Mouse (Mus musculus): ENCODE data around the gene H2afx. TPM values are rescaled to one million over a fixed set of nuclear protein-coding genes. Genes with fewer than 3 reads are reported as not detected.

Gene H2afx
- polyA plus RNA-seq, 1 experiment, result 891 TPM

GRCm38 (mm10) chr9:44310750-44311135 is 23.8 kb upstream of the H2afx start:
- peaks cover 42% of the 10 kb centered on the region for H3K36me3 ChIP-seq (ENCODE audit: control insufficient read depth, insufficient read depth, low read length)
- TF ChIP-seq CTCF (IDR thresholded peaks at IDR 0.05; ENCODE audit: borderline replicate concordance, control insufficient read depth, extremely low read depth, insufficient read depth, low read length, poor library complexity) (no peak), POLR2A (IDR thresholded peaks at IDR 0.05; ENCODE audit: control insufficient read depth, extremely low read depth, insufficient read depth, low read length, poor library complexity) (no peak)
- H3K27me3 ChIP-seq (ENCODE audit: control insufficient read depth, insufficient read depth, low read length), result no peaks in the 10 kb centered on the region
- DNase-seq, result no peak
- 92% methylated on average over 10 of the region's 10 CpGs for WGBS
- H3K4me3 ChIP-seq (ENCODE audit: control insufficient read depth, insufficient read depth, low read length), result no peak overlapping the region
- no peak overlapping the region for H3K27ac ChIP-seq (ENCODE audit: control insufficient read depth, insufficient read depth, low read length)
- H3K4me1 ChIP-seq (replicated peaks; ENCODE audit: control insufficient read depth, insufficient read depth, low read length), result peaks cover 15% of the 10 kb centered on the region

DNA sequence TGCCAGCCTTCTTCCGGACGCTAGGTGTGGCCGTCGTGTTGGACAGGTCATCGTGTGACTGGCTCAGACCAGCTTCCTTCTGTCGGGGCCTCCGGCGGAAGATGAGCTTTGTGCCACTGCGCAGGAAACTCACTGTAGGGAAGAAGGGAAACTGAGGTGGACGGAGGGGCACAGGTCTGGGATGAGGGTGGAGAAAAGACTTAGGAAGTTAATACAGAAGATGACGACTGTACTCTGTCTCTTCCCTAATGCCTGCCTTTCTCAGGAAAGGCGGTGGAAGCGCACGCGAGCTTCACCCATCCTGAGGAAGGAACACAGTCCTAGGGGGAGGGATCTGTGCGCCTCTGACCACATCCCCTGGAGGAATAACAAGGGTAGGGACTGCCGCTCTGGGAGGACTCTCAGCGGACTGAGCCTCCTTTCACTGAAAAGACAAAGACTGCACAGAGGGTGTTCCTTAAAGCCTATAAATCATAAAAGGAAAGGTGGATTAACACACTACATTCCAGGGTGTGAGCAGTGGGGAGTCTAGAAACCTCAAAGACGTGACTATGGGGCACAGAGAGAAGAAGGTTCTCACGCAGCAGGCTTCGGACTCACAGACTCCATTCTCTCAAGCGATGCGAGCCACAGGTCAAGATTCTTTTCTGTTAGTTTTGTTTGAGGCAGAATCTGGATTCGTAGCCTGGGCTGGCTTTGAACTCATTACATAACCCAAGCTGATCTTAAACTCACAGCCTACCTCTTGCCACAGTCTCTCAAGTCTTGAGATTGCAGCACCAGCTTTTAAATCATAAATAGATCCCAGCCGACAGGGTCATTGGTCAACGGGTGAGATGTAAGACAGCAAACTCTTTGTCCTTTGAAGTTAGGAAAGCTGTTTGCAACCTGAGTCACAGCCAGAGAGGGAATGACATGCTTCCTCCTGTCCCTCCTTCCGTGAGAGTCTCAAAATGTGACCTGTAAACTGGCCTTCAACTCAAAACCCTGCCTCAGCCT is 23.1 kb upstream of the H2afx start:
- Histone ChIP-seq H3K27ac (ENCODE audit: control insufficient read depth, insufficient read depth, low read length) (no peak overlapping the region), H3K4me3 (ENCODE audit: control insufficient read depth, insufficient read depth, low read length) (no peak overlapping the region), H3K27me3 (ENCODE audit: control insufficient read depth, insufficient read depth, low read length) (no peaks in the 10 kb centered on the region), H3K36me3 (ENCODE audit: control insufficient read depth, insufficient read depth, low read length) (peaks cover 48% of the 10 kb centered on the region), H3K4me1 (replicated peaks; ENCODE audit: control insufficient read depth, insufficient read depth, low read length) (peaks cover 12% of the 10 kb centered on the region)
- TF ChIP-seq POLR2A (IDR thresholded peaks at IDR 0.05; ENCODE audit: control insufficient read depth, extremely low read depth, insufficient read depth, low read length, poor library complexity) (no peak), CTCF (IDR thresholded peaks at IDR 0.05; ENCODE audit: borderline replicate concordance, control insufficient read depth, extremely low read depth, insufficient read depth, low read length, poor library complexity) (no peak)
- DNase-seq, result no peak
- WGBS, result 88% methylated on average over 27 of the region's 27 CpGs

DNA sequence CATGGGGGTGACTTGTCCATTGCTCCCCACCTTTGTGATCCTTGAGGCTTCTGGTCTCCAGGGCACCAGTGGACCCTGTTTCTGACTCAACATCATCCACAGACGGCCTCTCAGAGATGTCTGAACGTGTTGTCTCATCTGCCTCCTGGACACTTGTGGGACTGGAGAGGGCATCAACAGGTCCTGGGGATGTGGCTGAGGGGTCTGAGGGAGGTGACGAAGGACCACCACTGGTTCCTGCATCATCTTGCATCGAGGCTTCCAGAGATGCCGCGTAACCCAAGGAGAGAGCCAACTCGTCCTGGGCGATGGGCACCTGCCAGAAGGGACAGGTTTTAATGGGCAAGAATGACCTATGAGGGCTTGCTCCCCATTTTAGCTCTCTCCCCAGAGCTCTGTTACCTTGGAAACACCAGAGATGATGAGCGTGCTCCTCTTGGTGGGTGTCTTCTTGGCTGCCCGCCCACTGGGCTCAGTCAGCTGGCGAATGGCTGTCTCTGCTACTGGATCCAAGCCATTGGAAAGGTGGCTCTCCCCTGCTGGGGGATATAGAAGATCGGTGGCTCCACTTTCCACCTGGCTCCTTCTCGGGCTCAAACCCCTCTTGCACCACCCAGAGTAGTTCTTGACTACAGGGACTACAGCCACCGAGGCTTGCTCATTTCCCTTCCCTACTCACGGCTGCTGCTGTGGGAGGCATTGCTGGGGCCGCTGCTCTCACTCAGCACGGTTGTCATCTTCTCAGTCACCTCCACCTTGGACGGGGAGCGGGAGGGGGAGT is 20.8 kb upstream of the H2afx start:
- peaks cover 48% of the 10 kb centered on the region for H3K36me3 ChIP-seq (ENCODE audit: control insufficient read depth, insufficient read depth, low read length)
- WGBS, result 95% methylated on average over 19 of the region's 19 CpGs
- TF ChIP-seq POLR2A (IDR thresholded peaks at IDR 0.05; ENCODE audit: control insufficient read depth, extremely low read depth, insufficient read depth, low read length, poor library complexity), result no peak
- no peak for TF ChIP-seq CTCF (IDR thresholded peaks at IDR 0.05; ENCODE audit: borderline replicate concordance, control insufficient read depth, extremely low read depth, insufficient read depth, low read length, poor library complexity)

DNA sequence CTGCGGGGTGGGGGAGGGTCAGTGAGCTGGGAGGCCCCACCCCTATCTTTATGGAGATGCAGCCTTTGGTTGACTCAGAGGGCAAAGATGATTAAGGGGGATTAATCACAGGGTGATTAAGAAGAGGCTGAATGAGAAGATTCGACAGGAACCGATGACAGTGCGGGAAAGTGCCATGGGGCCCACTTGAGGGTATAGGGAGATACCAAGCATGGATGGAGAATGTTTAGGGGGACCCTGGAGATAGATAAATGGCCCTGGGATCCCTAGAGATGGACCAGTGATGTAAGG is 20.3 kb upstream of the H2afx start:
- 93% methylated on average over 4 of the region's 4 CpGs for WGBS
- TF ChIP-seq POLR2A (IDR thresholded peaks at IDR 0.05; ENCODE audit: control insufficient read depth, extremely low read depth, insufficient read depth, low read length, poor library complexity) (no peak), CTCF (IDR thresholded peaks at IDR 0.05; ENCODE audit: borderline replicate concordance, control insufficient read depth, extremely low read depth, insufficient read depth, low read length, poor library complexity) (no peak)
- peaks cover 48% of the 10 kb centered on the region for H3K36me3 ChIP-seq (ENCODE audit: control insufficient read depth, insufficient read depth, low read length)

More for the DNA sequence above, 20.8 kb upstream of the H2afx start:
- Histone ChIP-seq H3K4me1 (replicated peaks; ENCODE audit: control insufficient read depth, insufficient read depth, low read length) (peaks cover 12% of the 10 kb centered on the region), H3K4me3 (ENCODE audit: control insufficient read depth, insufficient read depth, low read length) (no peak overlapping the region), H3K27me3 (ENCODE audit: control insufficient read depth, insufficient read depth, low read length) (no peaks in the 10 kb centered on the region), H3K27ac (ENCODE audit: control insufficient read depth, insufficient read depth, low read length) (no peak overlapping the region)
- DNase-seq, result no peak

DNA sequence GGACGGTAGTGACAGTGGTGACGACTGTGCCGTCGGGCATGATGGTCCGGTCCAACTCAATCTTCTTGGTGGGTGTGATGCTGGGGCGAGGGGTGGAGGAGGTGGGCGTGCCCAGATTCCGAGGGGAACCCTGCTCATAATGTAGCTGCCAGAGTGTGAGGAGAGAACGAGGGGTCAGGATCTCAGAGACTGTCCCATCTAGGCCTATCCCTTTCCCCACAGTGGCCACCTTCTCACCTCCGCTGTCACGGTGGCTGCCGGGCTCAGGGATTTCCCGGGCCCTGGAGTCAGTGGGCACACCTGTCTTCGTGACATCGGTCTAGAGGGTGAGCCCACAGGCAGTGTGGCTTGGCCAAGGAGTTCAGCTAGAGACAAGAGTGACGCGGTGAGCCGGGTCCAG is 19.6 kb upstream of the H2afx start:
- Histone ChIP-seq H3K4me3 (ENCODE audit: control insufficient read depth, insufficient read depth, low read length) (no peak overlapping the region), H3K36me3 (ENCODE audit: control insufficient read depth, insufficient read depth, low read length) (peaks cover 48% of the 10 kb centered on the region), H3K27me3 (ENCODE audit: control insufficient read depth, insufficient read depth, low read length) (no peaks in the 10 kb centered on the region), H3K27ac (ENCODE audit: control insufficient read depth, insufficient read depth, low read length) (no peak overlapping the region), H3K4me1 (replicated peaks; ENCODE audit: control insufficient read depth, insufficient read depth, low read length) (peaks cover 20% of the 10 kb centered on the region)
- TF ChIP-seq CTCF (IDR thresholded peaks at IDR 0.05; ENCODE audit: borderline replicate concordance, control insufficient read depth, extremely low read depth, insufficient read depth, low read length, poor library complexity) (no peak), POLR2A (IDR thresholded peaks at IDR 0.05; ENCODE audit: control insufficient read depth, extremely low read depth, insufficient read depth, low read length, poor library complexity) (no peak)
- no peak for DNase-seq
- 97% methylated on average over 18 of the region's 18 CpGs for WGBS

More for the DNA sequence above, 20.3 kb upstream of the H2afx start:
- no peak overlapping the region for H3K4me3 ChIP-seq (ENCODE audit: control insufficient read depth, insufficient read depth, low read length)
- H3K27me3 ChIP-seq (ENCODE audit: control insufficient read depth, insufficient read depth, low read length), result no peaks in the 10 kb centered on the region
- no peak for DNase-seq
- no peak overlapping the region for H3K27ac ChIP-seq (ENCODE audit: control insufficient read depth, insufficient read depth, low read length)
- H3K4me1 ChIP-seq (replicated peaks; ENCODE audit: control insufficient read depth, insufficient read depth, low read length), result peaks cover 17% of the 10 kb centered on the region

GRCm38 (mm10) chr9:44317452-44317851 is 17.0 kb upstream of the H2afx start:
- 97% methylated on average over 4 of the region's 4 CpGs for WGBS
- peaks cover 24% of the 10 kb centered on the region for H3K4me1 ChIP-seq (replicated peaks; ENCODE audit: control insufficient read depth, insufficient read depth, low read length)
- H3K36me3 ChIP-seq (ENCODE audit: control insufficient read depth, insufficient read depth, low read length), result peaks cover 38% of the 10 kb centered on the region
- DNase-seq, result no peak
- no peak overlapping the region for H3K4me3 ChIP-seq (ENCODE audit: control insufficient read depth, insufficient read depth, low read length)
- no peaks in the 10 kb centered on the region for H3K27me3 ChIP-seq (ENCODE audit: control insufficient read depth, insufficient read depth, low read length)
- H3K27ac ChIP-seq (ENCODE audit: control insufficient read depth, insufficient read depth, low read length), result no peak overlapping the region
- no peak for TF ChIP-seq CTCF (IDR thresholded peaks at IDR 0.05; ENCODE audit: borderline replicate concordance, control insufficient read depth, extremely low read depth, insufficient read depth, low read length, poor library complexity)
- TF ChIP-seq POLR2A (IDR thresholded peaks at IDR 0.05; ENCODE audit: control insufficient read depth, extremely low read depth, insufficient read depth, low read length, poor library complexity), result no peak
